Mouse (Mus musculus) adrenal gland, adult 18-20 months (tissue): Measurements from ENCODE around the gene Trim8. TPM values are rescaled to one million over a fixed set of nuclear protein-coding genes. Genes with fewer than 3 reads are reported as not detected.

Experiments used
- DNase-seq, 2 experiments: peaks; one replicate each; pipeline ENCODE4 v3.0.0; 2021 to 2022; ENCODE audit warnings: low spot score in 2 of 2
- total RNA-seq, 2 experiments: library from RNA; stranded (reverse); gene quantifications; 1 replicate in 1 of 2; 2 replicates in 1 of 2; pipeline ENCODE4 v1.2.3; 2021

Trim8 gene
- total RNA-seq, 2 experiments from 2014 or later: 46.5 to 56.8 TPM

DNA sequence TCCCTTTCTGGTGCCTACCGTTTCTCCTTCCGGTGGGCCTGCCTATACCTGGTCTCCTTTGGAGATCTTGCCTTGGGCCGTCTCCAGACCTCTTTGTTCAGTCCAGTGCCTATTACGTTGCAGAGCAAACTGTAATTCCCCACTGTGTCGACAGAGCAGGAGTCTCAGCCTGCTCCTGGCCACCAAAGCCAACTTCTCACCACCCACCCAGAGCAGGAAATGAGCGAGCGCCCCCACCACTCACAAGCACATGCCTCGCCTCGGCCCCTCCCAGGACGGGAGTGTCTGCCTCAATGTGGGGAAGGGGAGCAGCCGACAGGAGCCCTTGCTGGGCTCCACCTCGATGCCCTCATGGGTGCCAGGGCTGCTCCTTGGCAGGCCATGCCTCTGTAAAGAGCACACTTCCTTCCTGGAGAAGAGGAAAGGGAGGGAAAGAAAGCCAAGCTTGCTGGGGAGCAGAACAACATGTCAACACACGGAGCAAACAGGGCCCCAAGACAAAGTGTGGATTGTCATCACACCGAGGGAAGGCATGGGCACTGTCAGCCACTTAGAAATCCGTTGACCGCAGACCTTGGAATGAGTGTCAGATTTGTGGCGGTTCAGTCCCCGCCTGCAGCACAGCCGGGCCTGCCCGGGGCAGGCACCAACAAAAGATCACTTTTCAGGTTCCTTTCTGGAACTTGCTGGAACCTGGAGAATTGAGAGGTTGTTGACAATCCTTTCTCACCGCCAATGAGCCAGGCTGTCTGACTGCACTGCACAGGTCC is 22.0 kb upstream of the Trim8 start:
- no peak for DNase-seq

DNA sequence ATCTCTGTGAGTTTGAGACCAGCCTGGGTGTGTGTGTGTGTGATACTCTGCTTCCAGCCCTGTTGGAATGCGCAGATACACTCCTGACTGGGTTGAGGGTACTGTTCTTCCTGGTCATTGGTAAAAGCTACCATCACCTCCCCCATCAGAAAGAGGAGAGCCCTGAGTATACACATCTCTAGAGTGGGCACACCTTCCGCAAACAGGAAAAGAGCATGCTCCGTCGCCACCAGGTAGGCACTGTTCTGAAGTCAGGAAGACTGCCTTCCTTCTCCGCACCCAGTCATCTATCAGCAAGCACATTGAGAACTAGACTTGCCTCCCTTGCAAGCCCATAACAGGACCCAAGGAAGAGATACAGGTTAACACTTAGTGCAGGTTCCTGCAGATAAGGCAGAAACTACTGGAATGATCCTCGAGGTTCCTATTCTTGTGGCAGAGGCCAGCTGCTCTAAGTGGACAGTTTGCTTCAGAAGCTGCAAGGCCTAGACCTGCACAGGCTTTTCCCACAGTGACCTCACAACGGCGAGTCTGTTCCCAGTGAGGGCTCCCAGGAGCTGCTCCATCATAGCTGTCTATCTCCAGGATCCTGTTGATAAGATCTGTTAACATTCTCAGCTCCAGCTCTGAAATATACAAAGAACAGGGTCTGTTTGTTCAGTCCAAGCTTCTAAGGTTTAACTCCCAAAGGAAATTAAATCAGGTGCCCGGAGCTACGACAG is 20.7 kb upstream of the Trim8 start:
- DNase-seq: no peak

DNA sequence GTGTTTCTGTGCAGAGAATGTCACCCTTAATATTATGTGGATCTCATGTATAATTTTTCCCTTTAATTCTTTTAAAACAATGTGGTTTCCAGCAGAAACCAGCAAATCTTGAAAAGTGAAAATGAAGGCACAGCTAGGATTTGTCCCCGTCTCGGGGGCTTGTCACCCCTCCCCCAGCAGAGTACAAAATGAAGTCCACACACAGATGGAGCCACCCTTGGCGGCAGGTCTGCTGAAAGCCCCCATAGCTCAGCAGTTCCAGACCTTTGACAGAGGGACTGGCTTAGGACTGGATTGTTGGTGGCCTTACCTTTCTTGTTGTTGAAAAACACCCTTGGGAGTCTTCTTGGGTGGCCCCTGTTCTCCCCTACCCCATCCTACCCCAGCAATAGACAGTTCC is 20.1 kb upstream of the Trim8 start:
- DNase-seq: no peak

DNA sequence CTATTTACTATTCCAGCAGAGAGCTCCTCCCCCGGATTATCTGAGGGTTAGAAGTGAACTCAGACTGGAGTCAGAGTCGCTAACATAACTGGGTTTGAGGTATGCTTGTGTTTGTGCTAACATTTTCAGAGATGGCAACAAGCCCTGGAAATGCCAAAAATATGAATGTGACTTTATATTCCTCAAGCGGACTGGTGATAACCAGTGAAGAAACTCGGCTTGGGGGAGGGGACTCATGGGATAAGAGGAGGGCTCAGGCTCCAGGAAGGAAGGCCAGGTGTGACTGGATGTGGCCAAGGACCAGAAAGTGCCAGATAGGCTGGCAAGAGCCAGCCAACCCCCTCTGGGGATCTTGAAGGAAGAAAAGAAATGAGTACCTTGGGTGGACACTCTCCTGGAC is 19.7 kb upstream of the Trim8 start:
- no peak for DNase-seq

DNA sequence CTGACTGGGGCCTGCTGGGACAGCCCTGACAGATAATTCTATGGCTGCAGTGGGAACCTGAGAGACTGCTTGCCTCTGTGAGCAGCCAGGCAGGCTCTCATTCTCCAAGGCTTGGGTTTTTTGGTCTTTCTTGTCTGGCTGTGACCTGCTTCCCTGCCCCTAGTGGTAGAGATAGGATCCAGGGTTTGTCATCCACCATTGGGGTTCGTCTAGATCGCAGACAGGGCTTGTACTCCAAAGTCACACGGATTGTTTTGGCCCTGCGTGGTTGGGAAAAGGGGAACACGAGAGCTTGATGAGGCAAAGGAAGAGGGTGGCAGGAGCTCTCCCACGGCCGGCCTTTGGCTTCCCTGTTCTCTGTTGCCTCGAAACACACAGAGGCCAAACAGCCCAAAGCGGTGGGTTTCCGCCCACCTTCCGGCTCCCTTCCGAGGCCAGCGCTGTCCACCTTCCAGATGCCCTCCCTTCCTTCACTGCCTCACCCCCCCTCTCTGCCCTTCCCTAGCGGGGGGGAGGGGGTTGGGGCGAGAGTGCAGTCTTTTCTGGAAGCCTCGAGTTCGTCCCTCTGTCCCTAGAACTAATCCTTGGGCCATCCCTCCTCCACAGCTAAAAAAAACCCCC is 18.5 kb upstream of the Trim8 start:
- DNase-seq: no peak

DNA sequence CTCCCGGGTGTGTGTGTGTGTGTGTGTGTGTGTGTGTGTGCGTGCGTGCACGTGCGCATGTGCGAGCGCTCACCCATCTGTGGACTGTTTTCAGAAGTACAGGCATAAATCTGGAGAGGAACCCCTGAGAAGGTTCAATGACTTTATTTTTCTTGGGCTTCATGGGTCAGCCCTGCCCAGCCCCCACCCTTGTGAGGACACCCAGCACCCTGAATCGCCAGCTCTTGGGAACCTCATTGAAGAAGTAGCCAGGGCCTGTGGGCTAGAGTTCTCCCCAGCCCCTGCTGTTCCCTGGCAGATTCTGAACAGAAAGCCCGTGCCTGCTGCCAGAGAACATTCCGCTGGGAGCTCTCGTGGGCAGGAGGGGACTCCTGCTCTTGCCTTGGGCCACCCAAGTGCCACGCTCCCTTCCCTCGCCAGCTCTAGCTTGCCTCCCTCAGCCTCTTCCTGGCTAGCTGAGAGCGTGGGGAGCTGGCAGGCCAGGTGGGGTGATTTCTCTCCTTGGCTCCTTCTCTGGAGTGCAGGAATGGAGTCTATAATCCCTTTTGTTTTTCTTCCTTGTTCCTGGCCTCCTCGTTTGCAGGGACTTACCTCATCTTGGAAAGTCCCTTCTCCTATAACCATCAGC is 17.7 kb upstream of the Trim8 start:
- no peak for DNase-seq

DNA sequence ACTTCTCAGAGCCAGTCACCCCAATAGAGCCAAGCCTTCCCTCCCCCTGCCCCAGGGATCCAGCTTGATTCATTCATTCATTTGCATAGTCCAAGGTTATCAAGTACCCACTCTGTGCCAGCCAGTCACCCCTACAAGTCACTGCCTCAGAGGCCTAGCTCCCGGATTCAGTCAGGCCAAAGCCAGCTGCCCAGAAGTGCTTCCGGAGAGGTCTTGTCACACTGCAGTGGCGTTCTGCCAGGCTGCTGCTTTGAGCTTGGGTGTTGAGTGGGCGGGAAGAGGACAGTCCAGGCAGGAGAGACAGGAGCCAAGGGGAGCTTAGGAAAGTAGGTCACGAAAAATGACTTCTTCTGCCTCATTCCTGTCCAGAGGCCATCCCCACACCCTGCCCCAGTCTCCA is 17.0 kb upstream of the Trim8 start:
- peak; percentile 76 to 77 for DNase-seq

DNA sequence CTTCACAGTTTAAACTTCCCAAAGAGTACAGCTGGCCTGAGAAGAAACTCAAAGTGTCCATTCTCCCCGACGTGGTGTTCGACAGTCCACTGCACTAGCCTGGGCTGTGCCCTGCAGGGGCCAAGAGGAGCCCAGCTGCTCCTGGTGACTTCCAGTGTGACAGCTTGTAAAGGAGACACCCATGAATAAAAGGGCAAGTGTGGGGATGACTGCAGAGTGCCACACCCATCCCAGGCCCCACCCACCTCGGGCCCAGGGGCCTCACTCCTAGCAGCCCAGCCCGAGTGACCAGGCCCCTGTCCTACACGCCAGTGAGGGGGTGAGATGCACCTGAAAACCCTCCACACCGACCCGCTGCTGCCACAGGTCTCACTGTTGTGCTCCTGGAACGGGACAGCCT is 15.7 kb upstream of the Trim8 start:
- no peak for DNase-seq

DNA sequence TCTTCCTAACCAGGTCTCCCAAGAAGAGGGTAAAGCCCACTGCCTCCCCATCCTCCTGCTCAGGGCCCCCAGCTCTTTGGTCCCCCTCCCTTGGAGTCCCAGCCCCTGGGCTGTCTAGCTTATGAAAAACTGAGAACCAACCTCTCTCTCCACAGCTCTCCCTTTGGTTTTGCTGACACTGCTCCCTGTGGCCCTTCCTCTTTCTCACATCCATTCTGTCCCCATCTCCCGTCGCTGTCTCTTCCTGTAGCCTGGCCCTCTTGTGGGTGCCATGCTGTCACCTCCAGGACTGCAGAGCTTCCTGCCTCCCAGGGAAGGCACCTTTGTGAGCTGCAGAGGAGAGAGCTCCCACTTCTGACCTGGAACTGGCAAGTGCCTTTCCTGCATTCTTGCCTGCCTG is 14.8 kb upstream of the Trim8 start:
- no peak for DNase-seq

DNA sequence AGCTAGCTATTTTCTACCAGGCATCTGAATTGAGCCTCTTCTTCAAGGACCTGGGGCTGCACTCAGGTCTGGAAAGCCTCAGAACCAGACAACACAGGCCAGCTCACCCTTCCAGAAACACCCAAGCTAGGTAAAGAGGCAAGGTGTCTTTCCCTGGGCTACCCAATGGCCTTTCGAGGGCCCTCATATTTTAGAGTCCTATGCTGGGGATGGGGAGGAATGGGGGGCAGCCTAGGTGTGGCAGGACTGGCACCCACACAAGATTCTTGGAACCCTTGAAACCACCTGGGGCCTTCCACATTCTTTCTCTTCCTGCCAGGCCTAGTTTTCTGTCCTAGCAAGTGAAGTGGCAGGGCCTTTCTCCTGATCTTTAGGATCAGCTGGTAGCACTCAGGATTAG is 12.1 kb upstream of the Trim8 start:
- DNase-seq: no peak

DNA sequence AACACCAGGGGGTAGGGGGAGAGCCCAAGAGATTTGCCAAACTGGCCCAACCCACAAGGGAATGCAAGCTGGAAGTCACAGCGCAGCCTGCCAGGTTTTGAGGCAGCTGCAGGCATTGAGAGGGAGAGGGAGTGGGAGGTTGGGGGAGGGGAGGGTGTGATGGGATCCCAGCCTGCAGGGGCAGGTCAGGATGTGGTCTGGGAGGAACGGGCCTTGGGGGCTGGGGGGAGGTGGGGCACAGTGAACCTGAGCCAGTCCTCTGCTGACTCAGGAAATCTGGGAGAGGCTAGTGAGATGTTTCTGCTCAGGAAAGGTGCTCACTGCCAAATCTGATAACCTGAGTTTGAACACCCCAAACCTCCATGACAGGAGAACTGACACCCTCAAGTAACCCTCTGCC is 10.9 kb upstream of the Trim8 start:
- no peak for DNase-seq

DNA sequence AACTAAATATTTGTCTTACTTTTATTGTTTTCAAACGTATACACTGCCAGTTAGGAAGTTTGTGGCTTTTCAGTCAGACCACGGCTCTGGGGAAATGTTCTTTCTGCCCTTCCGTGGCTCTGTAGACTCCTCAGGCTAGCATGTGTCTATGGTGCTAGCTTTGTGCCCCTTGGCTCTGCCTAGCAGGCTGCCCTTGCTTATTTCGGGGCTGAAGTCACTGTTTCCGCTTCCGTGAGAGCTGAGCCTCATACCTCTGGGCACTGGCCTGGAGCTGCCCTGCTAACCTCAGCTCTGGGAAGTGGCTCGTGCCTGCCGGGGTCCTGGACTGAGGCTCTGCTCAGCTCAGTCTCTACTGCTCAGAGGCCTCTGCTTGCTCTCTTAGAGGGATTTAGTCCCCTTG is 6.4 kb upstream of the Trim8 start:
- DNase-seq: peak in 1 of 2 experiments; percentile 18

DNA sequence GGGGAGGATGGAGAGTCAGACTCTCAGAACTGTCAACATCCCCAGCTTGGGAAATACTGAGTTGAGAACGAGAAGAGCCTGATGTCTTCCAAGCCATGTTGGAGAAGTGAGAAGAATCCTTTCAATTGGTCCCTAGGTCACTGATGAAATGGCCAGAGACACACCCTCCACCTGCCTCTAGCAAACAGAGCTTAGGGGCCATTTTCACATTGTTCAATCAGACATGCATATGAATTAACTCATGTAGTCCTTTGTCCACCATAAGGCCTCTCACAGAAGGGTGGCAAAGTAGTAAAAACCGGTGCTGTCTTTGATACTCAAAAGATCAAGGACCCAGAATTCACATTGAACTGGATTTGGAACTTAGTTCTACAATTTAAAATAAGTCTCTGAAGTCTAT is 4.3 kb upstream of the Trim8 start:
- no peak for DNase-seq

DNA sequence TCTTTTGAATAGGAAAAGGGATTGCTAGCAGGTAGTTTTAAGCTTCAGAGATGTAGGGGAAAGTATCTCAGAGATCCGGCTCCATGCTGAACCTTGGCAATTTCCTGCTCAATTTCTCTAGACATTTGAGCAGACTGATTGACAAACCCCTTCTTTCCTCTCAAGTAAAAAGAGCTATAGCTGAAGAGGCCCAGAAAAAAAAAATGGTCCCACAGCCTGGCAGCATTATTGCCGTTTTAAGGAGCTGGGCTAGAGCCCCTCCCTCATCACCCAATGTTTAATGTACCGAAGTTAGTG is 2.0 kb upstream of the Trim8 start:
- no peak for DNase-seq

DNA sequence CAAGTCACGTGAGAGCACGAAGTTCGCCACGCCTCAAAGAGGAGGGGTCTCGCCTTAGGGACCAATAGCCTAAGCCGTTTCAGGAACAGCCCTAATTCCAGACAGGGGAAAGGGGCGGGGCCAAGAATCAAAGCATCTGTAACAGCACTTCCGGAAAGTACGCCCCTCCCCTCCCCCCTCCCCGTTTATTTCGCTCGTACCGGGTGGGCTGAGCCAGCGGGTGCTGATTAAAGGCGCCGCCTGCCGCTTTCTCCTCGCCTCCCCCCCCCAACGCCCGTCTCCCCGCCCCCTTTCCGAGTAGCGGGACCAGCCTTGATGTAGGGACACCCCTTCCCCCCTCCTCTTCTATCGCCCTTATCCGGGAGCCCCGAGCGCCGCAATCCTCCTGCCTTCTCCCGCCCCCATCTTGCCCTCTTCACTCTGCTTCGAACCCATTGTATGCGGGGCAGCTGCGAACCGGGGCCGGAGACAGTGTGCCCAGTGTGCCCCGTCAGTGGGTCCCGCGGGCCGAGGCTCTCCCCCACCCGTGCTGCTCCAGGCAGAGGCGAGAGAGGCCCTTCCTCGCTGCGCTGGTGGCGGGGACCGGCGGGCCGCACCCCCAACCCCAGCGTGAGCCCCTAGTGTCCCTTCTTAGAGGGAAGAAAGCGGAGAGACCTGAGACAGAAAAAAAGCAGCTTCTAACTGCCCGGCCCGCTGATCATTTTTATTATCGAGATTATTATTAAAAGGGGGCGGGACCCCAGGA is 1.5 kb upstream of the Trim8 start:
- peak; percentile 82 to 86 for DNase-seq

DNA sequence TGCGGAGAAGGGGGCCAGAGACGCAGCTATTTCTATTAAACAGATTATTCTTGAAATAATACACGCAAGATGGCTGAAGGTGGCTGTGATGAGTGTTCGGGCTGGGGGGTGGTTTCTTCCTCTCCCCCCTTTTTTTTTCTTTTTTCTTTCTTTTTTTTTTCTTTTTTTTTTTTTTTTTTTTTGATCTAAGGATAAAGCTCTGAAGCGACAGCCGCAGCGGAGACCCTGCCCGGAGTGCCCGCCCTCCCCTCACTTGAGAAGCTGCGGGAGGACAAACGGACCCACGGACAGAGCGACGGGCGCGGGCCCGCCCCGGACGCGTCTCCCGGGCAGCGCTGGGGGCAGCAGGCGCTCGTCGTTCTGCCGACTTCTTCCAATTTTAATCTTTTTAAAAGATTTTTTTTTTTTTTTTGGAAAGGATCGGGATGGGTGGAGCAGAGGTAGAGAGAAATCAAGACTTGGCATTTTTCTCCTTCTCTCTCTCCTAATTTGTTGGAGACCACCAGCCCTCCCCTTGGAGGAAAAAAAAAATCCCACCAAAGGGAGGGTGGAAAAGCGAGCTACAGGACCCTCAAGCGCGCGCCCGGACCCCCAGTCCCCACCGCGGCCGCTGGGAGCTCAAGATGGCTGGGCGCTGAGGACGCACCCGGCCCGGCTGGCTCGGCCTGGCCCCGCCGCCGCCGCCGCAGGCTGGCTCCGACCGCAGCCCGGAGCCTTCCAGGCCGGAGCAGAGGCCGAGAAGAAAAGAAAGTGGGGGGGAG is 741 bp upstream of the Trim8 start:
- DNase-seq: peak in 1 of 2 experiments; percentile 66

DNA sequence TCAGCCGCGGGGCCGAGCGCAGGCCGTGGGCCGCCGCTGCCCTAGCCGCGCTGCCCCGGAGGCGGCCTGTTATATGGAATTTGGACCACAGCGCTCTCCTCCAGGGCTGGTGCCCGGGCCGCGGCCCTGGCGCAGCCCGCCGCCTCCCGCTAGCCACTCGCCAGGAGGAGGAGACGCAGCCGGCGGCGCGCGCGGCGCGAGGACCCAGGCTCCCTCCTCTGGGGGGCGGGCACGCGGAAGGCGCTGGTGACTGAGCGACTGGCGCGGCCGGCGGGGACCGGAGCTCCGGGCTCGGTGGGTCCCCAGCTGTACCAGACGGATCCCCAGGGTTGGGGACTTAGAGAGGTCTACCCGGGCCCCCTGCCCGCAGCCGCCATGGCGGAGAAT is 560 bp downstream of the Trim8 start:
- DNase-seq: peak; percentile 84

DNA sequence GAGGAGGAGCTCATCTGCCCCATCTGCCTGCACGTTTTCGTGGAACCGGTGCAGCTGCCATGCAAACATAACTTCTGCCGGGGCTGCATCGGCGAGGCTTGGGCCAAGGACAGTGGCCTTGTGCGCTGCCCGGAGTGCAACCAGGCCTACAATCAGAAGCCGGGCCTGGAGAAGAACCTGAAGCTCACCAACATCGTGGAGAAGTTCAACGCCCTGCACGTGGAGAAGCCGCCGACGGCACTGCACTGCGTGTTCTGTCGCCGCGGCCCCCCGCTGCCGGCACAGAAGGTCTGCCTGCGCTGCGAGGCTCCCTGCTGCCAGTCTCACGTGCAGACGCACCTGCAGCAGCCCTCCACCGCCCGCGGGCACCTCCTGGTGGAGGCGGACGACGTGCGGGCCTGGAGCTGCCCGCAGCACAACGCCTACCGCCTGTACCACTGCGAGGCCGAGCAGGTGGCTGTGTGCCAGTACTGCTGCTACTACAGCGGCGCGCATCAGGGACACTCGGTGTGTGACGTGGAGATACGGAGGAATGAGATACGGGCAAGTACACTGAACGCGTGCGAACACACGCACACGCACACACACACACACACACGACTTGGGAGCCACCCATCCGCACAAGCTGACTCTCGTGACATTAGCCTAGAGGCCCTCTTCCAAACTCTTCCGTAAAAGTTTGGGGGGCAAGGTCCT is 1.1 kb downstream of the Trim8 start:
- DNase-seq: peak; percentile 77 to 81

DNA sequence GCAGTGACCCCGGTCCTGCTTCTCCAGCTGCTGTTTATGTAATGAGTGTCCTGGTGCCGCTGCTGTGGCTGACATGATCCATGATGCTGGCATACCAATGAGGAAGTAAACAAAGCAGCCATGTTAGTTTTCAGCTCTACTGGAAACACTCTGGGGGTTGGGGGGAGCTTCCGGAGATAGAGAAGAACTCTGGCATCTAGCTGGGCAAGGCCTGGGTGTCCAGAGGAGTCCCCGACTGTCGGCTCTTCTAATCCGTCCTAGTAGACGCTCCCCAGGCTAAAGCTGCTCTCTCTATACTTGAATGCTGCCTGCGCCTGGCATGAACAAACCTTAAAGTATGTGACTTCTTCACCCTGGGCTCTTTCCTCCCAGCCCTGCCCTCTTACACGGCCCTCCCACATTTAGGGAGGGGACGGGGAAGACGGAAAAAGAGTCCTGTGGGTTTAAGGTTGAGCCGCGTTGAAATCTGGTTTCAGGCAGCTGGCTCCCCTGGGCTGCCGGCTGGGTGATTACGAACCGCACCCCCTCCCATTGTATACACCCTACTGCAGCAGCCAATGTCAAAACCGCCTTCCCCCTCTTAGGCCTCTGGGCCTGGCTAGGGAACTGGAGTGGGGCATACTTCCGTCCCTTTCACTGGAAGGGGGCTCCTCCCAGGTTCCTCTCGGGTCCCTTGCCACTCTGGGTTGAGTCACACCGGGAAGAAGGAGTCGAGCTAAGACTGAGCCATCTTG is 2.0 kb downstream of the Trim8 start:
- DNase-seq: peak; percentile 75 to 79
